Comparison of ENCODE assay signal across 10 mouse cellular contexts in genomic region chr1:94139445-94140062, GRCm38 (mm10).
DNase-seq lines count a peak whose midpoint lies in the region; ATAC-seq and TF ChIP-seq lines count a peak whose summit lies in the region.
"Had no signal": no experiment of that assay in that cellular context is flagged by ENCODE, and none has a peak within 500 bp of the region (broad histone marks: within the 10 kb centered on the region; RNA-seq: fewer than 3 reads in every experiment).

No protein-coding gene starts in this region.

- H3K36me3 ChIP-seq in hindbrain, embryonic 16.5 days (ENCODE audit: control insufficient read depth, insufficient read depth, low read length) = no peaks in the 10 kb centered on the region
- H3K36me3 ChIP-seq in hindbrain, embryonic 10.5 days = no peaks in the 10 kb centered on the region

- CTCF ChIA-PET in Patski (lab: Charles Lee) = interaction anchor here (1.5 kb wide), 1 partner anchor 13 kb away, joined by 3 read pairs; no protein-coding TSS in a partner anchor

- no peak overlapping the region for H3K27ac ChIP-seq in hindbrain, embryonic 16.5 days (ENCODE audit: low read depth, low read length)
- no peak overlapping the region for H3K27ac ChIP-seq in hindbrain, embryonic 10.5 days

- ATAC-seq in hindbrain, embryonic 16.5 days = peak; percentile 60; the same call in 1 of the 2 replicates
- no peak for ATAC-seq in Patski

- no peak overlapping the region for H3K9ac ChIP-seq in hindbrain, embryonic 16.5 days (ENCODE audit: low read depth, low read length)

- no peak overlapping the region for H3K4me2 ChIP-seq in hindbrain, embryonic 16.5 days (ENCODE audit: low read length)

- peak; percentile 27 for TF ChIP-seq CTCF in Patski (IDR thresholded peaks at IDR 0.05)

- no peaks in the 10 kb centered on the region for H3K4me1 ChIP-seq in hindbrain, embryonic 16.5 days (ENCODE audit: control insufficient read depth, insufficient read depth, low read depth, low read length)
- H3K4me1 ChIP-seq in hindbrain, embryonic 10.5 days (replicated peaks) = no peaks in the 10 kb centered on the region

- in situ Hi-C loops in Patski (cut with MboI; ENCODE audit: low pct_unique_long_range_greater_than_20kb) = no loop called here

- H3K4me3 ChIP-seq in hindbrain, embryonic 16.5 days (ENCODE audit: low read length) = no peak overlapping the region
- no peak overlapping the region for H3K4me3 ChIP-seq in hindbrain, embryonic 10.5 days

- DNase-seq in hindbrain, embryonic 10.5 days (ENCODE audit: low spot score) = no peak
- DNase-seq in A20 (ENCODE audit: low read depth, low spot score) (peak; percentile 27), Patski (ENCODE audit: low read depth, low spot score) (no peak)
- DNase-seq in forelimb bud, embryonic 11.5 days (ENCODE audit: low read depth, low spot score) = peak; percentile 4
- DNase-seq in left cerebral cortex, adult 8-10 months (ENCODE audit: low spot score in 2 of 2) = no peak
- DNase-seq in cerebellum, postnatal 36 days = no peak
- DNase-seq in adrenal gland, postnatal 4 days (ENCODE audit: low spot score in 2 of 2) = no peak
- DNase-seq: liver; thymus, adult 2 months had no signal

- POLR2A ChIA-PET in Patski (lab: Charles Lee) = no interaction called here

- no peaks in the 10 kb centered on the region for H3K9me3 ChIP-seq in hindbrain, embryonic 16.5 days (ENCODE audit: control insufficient read depth, low read length)
- no peaks in the 10 kb centered on the region for H3K9me3 ChIP-seq in hindbrain, embryonic 10.5 days

- 74% methylated on average over 5 of the region's 5 CpGs for WGBS in hindbrain, embryonic 16.5 days
- 84% methylated on average over 5 of the region's 5 CpGs for WGBS in hindbrain, embryonic 10.5 days

- H3K27me3 ChIP-seq in hindbrain, embryonic 16.5 days (replicated peaks; ENCODE audit: control insufficient read depth, insufficient read depth, low read length) = no peaks in the 10 kb centered on the region
- H3K27me3 ChIP-seq in hindbrain, embryonic 10.5 days (ENCODE audit: insufficient read depth, poor library complexity, severe bottlenecking) = no peaks in the 10 kb centered on the region
- no peaks in the 10 kb centered on the region for H3K27me3 ChIP-seq in Patski

Comparison
In these comparisons a context has a peak if more than half of its experiments do, and no peak if none do; other contexts are left out.
1. DNase-seq: peak in A20 (single experiment) and forelimb bud, embryonic 11.5 days (single experiment); none in hindbrain, embryonic 10.5 days (single experiment), Patski (single experiment), left cerebral cortex, adult 8-10 months (0 of 2), cerebellum, postnatal 36 days (0 of 2) and adrenal gland, postnatal 4 days (0 of 2).